Mouse (Mus musculus): ENCODE measurements at regions not wholly inside any gene's neighbourhood (a gene's known extent, or its start where the extent isn't known, plus 50 kb on each side); places are given as distances from the start of the nearest gene placed in this dataset.
A peak's percentile ranks its signal among the peaks of the same experiment; 100 is the strongest.

- peak; percentile 88 for DNase-seq (ENCODE audit: low read depth)
- TF ChIP-seq CTCF (IDR thresholded peaks at IDR 0.05; ENCODE audit: borderline replicate concordance, extremely low read depth, insufficient read depth, insufficient read length) = no peak
- TF ChIP-seq POLR2A (IDR thresholded peaks at IDR 0.05; ENCODE audit: borderline replicate concordance, extremely low read depth, insufficient read depth, insufficient read length, poor library complexity, severe bottlenecking) = no peak
Observed at GRCm38 (mm10) chr6:126353346-126353745, 181.9 kb downstream of the Kcna5 start.

GRCm38 (mm10) chr6:126350476-126350875 is 183.8 kb upstream of the Ntf3 start:
- TF ChIP-seq CTCF (IDR thresholded peaks at IDR 0.05; ENCODE audit: borderline replicate concordance, extremely low read depth, insufficient read depth, insufficient read length) = no peak
- TF ChIP-seq POLR2A (IDR thresholded peaks at IDR 0.05; ENCODE audit: borderline replicate concordance, extremely low read depth, insufficient read depth, insufficient read length, poor library complexity, severe bottlenecking) = no peak
- no peak for DNase-seq (ENCODE audit: low read depth)

GRCm38 (mm10) chr6:126349905-126350304 is 183.2 kb upstream of the Ntf3 start:
- DNase-seq (ENCODE audit: low read depth) = no peak
- TF ChIP-seq POLR2A (IDR thresholded peaks at IDR 0.05; ENCODE audit: borderline replicate concordance, extremely low read depth, insufficient read depth, insufficient read length, poor library complexity, severe bottlenecking) = no peak
- TF ChIP-seq CTCF (IDR thresholded peaks at IDR 0.05; ENCODE audit: borderline replicate concordance, extremely low read depth, insufficient read depth, insufficient read length) = no peak

GRCm38 (mm10) chr6:126345221-126345620 is 178.5 kb upstream of the Ntf3 start:
- no peak for TF ChIP-seq POLR2A (IDR thresholded peaks at IDR 0.05; ENCODE audit: borderline replicate concordance, extremely low read depth, insufficient read depth, insufficient read length, poor library complexity, severe bottlenecking)
- no peak for TF ChIP-seq CTCF (IDR thresholded peaks at IDR 0.05; ENCODE audit: borderline replicate concordance, extremely low read depth, insufficient read depth, insufficient read length)
- peak; percentile 12 for DNase-seq (ENCODE audit: low read depth)

GRCm38 (mm10) chr6:126340098-126340610 is 173.4 kb upstream of the Ntf3 start:
- peak; percentile 91 for DNase-seq (ENCODE audit: low read depth)
- TF ChIP-seq CTCF (IDR thresholded peaks at IDR 0.05; ENCODE audit: borderline replicate concordance, extremely low read depth, insufficient read depth, insufficient read length) (no peak), POLR2A (IDR thresholded peaks at IDR 0.05; ENCODE audit: borderline replicate concordance, extremely low read depth, insufficient read depth, insufficient read length, poor library complexity, severe bottlenecking) (no peak)

GRCm38 (mm10) chr6:126337711-126338110 is 171.0 kb upstream of the Ntf3 start:
- TF ChIP-seq CTCF (IDR thresholded peaks at IDR 0.05; ENCODE audit: borderline replicate concordance, extremely low read depth, insufficient read depth, insufficient read length) (no peak), POLR2A (IDR thresholded peaks at IDR 0.05; ENCODE audit: borderline replicate concordance, extremely low read depth, insufficient read depth, insufficient read length, poor library complexity, severe bottlenecking) (no peak)
- DNase-seq (ENCODE audit: low read depth) = no peak

DNA sequence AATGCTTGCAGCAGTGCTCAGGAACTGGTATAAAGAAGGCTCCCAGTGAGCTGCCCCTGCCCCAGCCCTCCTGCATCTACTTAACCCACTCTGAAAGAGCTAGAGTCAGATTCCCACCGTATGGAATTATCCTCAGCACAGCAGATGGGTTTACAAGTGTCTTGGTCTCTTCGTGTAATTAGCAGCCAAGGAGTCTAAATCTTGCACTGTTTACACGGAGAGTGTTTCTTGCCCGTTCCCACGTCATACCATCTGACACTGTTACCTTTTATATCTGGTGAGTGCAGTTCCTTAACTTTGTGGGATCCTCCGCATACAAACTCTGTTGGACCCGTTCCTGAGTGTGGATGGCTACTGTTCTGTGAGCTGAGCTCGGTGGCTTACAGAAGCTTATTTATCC is 167.5 kb upstream of the Ntf3 start:
- peak; percentile 43 for DNase-seq (ENCODE audit: low read depth)
- no peak for TF ChIP-seq POLR2A (IDR thresholded peaks at IDR 0.05; ENCODE audit: borderline replicate concordance, extremely low read depth, insufficient read depth, insufficient read length, poor library complexity, severe bottlenecking)
- no peak for TF ChIP-seq CTCF (IDR thresholded peaks at IDR 0.05; ENCODE audit: borderline replicate concordance, extremely low read depth, insufficient read depth, insufficient read length)

GRCm38 (mm10) chr6:126327187-126327586 is 160.5 kb upstream of the Ntf3 start:
- TF ChIP-seq POLR2A (IDR thresholded peaks at IDR 0.05; ENCODE audit: borderline replicate concordance, extremely low read depth, insufficient read depth, insufficient read length, poor library complexity, severe bottlenecking) = no peak
- TF ChIP-seq CTCF (IDR thresholded peaks at IDR 0.05; ENCODE audit: borderline replicate concordance, extremely low read depth, insufficient read depth, insufficient read length) = no peak
- no peak for DNase-seq (ENCODE audit: low read depth)

- TF ChIP-seq CTCF (IDR thresholded peaks at IDR 0.05; ENCODE audit: borderline replicate concordance, extremely low read depth, insufficient read depth, insufficient read length) (no peak), POLR2A (IDR thresholded peaks at IDR 0.05; ENCODE audit: borderline replicate concordance, extremely low read depth, insufficient read depth, insufficient read length, poor library complexity, severe bottlenecking) (no peak)
- no peak for DNase-seq (ENCODE audit: low read depth)
Observed at GRCm38 (mm10) chr6:126318523-126318922, 151.8 kb upstream of the Ntf3 start.

DNA sequence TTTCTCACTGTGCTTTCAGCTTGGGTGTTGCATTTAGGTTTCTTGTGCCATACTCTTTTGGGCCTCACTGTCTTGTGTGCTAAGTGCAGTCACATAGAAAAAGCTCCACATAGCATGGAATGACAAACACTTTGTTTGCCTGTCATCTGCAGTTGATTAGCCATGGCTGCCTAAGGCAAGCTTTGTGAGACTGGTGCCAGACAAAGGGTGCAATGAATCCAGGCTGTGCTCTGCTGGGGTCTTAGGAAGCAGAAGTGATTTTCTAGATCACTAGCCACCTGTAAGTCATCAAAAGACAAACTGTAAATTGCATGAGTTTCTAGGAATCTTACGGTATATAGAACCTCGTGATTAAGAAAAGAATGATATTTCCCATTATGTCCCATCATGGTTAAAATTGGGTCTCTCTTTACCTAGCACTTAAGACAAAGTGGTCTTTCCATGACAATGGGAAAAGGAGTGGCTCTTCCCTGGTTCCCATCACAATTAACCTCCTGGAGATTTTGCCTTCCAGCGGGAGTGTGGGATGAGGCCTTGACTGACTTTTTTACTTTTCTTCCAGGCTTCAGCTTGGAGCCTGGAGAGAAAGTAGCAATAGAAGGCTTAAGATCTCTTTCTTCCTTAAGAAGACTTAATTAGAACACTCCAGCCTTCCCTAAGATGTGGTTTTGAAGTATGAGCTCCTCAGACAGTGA is 144.2 kb upstream of the Ntf3 start:
- TF ChIP-seq CTCF (IDR thresholded peaks at IDR 0.05; ENCODE audit: borderline replicate concordance, extremely low read depth, insufficient read depth, insufficient read length) = no peak
- no peak for TF ChIP-seq POLR2A (IDR thresholded peaks at IDR 0.05; ENCODE audit: borderline replicate concordance, extremely low read depth, insufficient read depth, insufficient read length, poor library complexity, severe bottlenecking)
- no peak for DNase-seq (ENCODE audit: low read depth)

DNA sequence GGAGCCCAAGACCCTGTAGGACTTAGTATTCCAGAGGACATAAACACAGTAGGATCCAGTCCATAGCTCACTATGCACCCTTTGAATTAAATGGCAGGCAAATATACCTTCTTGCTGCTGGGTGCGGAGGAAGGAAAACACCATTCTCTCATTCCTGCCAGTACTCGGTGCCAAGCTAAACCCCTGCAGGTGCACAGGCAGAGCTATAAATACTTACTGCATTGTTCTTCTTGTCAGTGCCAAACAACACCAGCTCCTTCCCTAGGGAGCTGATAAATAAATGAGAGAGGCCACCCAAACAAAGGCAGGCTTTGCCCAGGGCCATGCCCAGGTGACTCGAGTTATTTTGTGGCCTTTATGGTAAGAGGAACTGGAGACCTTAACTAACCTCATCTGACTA is 136.4 kb upstream of the Ntf3 start:
- no peak for DNase-seq (ENCODE audit: low read depth)
- TF ChIP-seq POLR2A (IDR thresholded peaks at IDR 0.05; ENCODE audit: borderline replicate concordance, extremely low read depth, insufficient read depth, insufficient read length, poor library complexity, severe bottlenecking) = no peak
- no peak for TF ChIP-seq CTCF (IDR thresholded peaks at IDR 0.05; ENCODE audit: borderline replicate concordance, extremely low read depth, insufficient read depth, insufficient read length)

DNA sequence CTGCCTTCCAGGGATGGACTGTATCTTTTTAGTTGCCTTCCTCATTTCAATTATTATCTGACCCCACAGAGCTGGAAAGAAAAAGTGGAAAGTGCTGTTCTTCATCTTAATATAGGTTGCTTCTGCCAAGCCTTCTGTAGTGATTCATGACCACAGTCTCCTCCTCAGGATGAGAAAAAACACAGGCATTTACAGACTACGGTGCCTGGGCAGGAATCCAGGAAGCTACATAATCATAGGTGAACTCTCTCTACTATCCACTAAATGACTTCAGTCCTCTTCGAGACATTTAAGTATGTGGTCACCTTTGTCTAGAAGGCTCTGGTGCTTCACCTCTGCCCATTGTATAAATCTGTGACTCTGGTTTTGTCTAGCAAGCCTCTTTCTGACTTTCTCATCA is 124.9 kb upstream of the Ntf3 start:
- TF ChIP-seq CTCF (IDR thresholded peaks at IDR 0.05; ENCODE audit: borderline replicate concordance, extremely low read depth, insufficient read depth, insufficient read length) (no peak), POLR2A (IDR thresholded peaks at IDR 0.05; ENCODE audit: borderline replicate concordance, extremely low read depth, insufficient read depth, insufficient read length, poor library complexity, severe bottlenecking) (no peak)
- DNase-seq (ENCODE audit: low read depth) = no peak
